Mouse (Mus musculus): ENCODE data around the gene Icosl.

GRCm38 (mm10) chr10:78048061-78048730 lies 20.9 kb upstream of the Icosl start:
- TF ChIP-seq POLR2A (IDR thresholded peaks at IDR 0.05; ENCODE audit: insufficient read depth, low read depth, low read length) (no peak), CTCF (IDR thresholded peaks at IDR 0.05; ENCODE audit: insufficient read depth, low read depth, low read length) (no peak)

Measured in olfactory bulb, adult 2 months (tissue).